Mouse (Mus musculus): ENCODE data around the gene Nthl1. TPM values are rescaled to one million over a fixed set of nuclear protein-coding genes. Genes with fewer than 3 reads are reported as not detected.
"Not testable (repeated sequence)": the region's sequence is repeated elsewhere in the genome, so short reads cannot be mapped to it uniquely, and the experiment has no call there.

The Nthl1 gene
- polyA plus RNA-seq, 1 experiment from 2014 or later, result 25.0 TPM

- Histone ChIP-seq H3K9me3 (no peaks in the 10 kb centered on the region), H3K4me2 (replicated peaks) (peak overlapping the region; percentile 67), H3K27ac (peak overlapping the region; percentile 44; the same call in 1 of the 2 replicates), H3K4me1 (peaks cover 27% of the 10 kb centered on the region), H3K9ac (peak overlapping the region; percentile 58), H3K27me3 (peaks cover 34% of the 10 kb centered on the region), H3K4me3 (peak overlapping the region; percentile 38), H3K36me3 (no peaks in the 10 kb centered on the region)
- WGBS, result 4% methylated on average over 19 of the region's 19 CpGs
- ATAC-seq (ENCODE audit: low FRiP score, low read depth), result peak; percentile 61
Observed at GRCm38 (mm10) chr17:24653967-24654710, 21.7 kb downstream of the Nthl1 start.

GRCm38 (mm10) chr17:24654969-24655368 is 22.5 kb downstream of the Nthl1 start:
- H3K4me3 ChIP-seq, result no peak overlapping the region
- H3K27me3 ChIP-seq, result peaks cover 43% of the 10 kb centered on the region
- no peaks in the 10 kb centered on the region for H3K36me3 ChIP-seq
- peaks cover 22% of the 10 kb centered on the region for H3K4me1 ChIP-seq
- no peak overlapping the region for H3K27ac ChIP-seq
- no peaks in the 10 kb centered on the region for H3K9me3 ChIP-seq
- WGBS, result 70% methylated on average over 4 of the region's 4 CpGs
- no peak overlapping the region for H3K4me2 ChIP-seq (replicated peaks)
- H3K9ac ChIP-seq, result no peak overlapping the region
- no peak for ATAC-seq (ENCODE audit: low FRiP score, low read depth)

GRCm38 (mm10) chr17:24658017-24658758 is 25.7 kb downstream of the Nthl1 start, which contains the start of gene Npw:
Gene Npw, minus strand, starts transcription at chr17:24658457.
- Histone ChIP-seq H3K4me3 (peak within 1 kb of the TSS; percentile 53), H3K27me3 (peaks cover 50% of the 10 kb centered on the region), H3K9ac (peak within 1 kb of the TSS; percentile 73), H3K27ac (no peak within 1 kb of the TSS), H3K36me3 (no peaks in the 10 kb centered on the region), H3K9me3 (no peaks in the 10 kb centered on the region), H3K4me2 (replicated peaks) (peak within 1 kb of the TSS; percentile 96), H3K4me1 (peaks cover 16% of the 10 kb centered on the region)
- 2% methylated on average over 47 of the region's 47 CpGs for WGBS
- ATAC-seq (ENCODE audit: low FRiP score, low read depth), result peak; percentile 17

- H3K4me1 ChIP-seq, result peaks cover 26% of the 10 kb centered on the region
- not testable (repeated sequence) for H3K9ac ChIP-seq; ATAC-seq (ENCODE audit: low FRiP score, low read depth); H3K4me2 ChIP-seq (replicated peaks); H3K36me3 ChIP-seq; H3K27ac ChIP-seq; H3K4me3 ChIP-seq; H3K9me3 ChIP-seq; H3K27me3 ChIP-seq
- WGBS, result 66% methylated on average over 7 of the region's 7 CpGs
Observed at GRCm38 (mm10) chr17:24667011-24667410, 34.5 kb downstream of the Nthl1 start.

GRCm38 (mm10) chr17:24667416-24667815 is 34.9 kb downstream of the Nthl1 start:
- Histone ChIP-seq H3K36me3 (no peaks in the 10 kb centered on the region), H3K4me3 (no peak overlapping the region), H3K9ac (no peak overlapping the region), H3K27me3 (no peaks in the 10 kb centered on the region), H3K9me3 (no peaks in the 10 kb centered on the region), H3K4me1 (peaks cover 30% of the 10 kb centered on the region), H3K4me2 (replicated peaks) (no peak overlapping the region), H3K27ac (no peak overlapping the region)
- no peak for ATAC-seq (ENCODE audit: low FRiP score, low read depth)
- WGBS, result 23% methylated on average over 6 of the region's 6 CpGs

GRCm38 (mm10) chr17:24669214-24669544 is 36.7 kb downstream of the Nthl1 start:
- H3K9me3 ChIP-seq; H3K36me3 ChIP-seq; H3K27me3 ChIP-seq; ATAC-seq (ENCODE audit: low FRiP score, low read depth): not testable (repeated sequence)
- Histone ChIP-seq H3K4me2 (replicated peaks) (peak overlapping the region; percentile 94), H3K9ac (peak overlapping the region; percentile 98), H3K27ac (peak overlapping the region; percentile 67), H3K4me3 (peak overlapping the region; percentile 97), H3K4me1 (peaks cover 35% of the 10 kb centered on the region)
- WGBS, result 12% methylated on average over 15 of the region's 15 CpGs

GRCm38 (mm10) chr17:24669545-24670245 is 37.2 kb downstream of the Nthl1 start, which contains the start of gene Zfp598:
Gene Zfp598, plus strand, starts transcription at chr17:24669687.
- Histone ChIP-seq H3K9me3 (no peaks in the 10 kb centered on the region), H3K9ac (peak within 1 kb of the TSS; percentile 98), H3K4me2 (replicated peaks) (peak within 1 kb of the TSS; percentile 94), H3K36me3 (0 out of 2 replicates have a peak, but pooled peaks cover 8% of the 10 kb centered on the region), H3K27me3 (no peaks in the 10 kb centered on the region), H3K4me3 (peak within 1 kb of the TSS; percentile 97), H3K27ac (peak within 1 kb of the TSS; percentile 83), H3K4me1 (peaks cover 40% of the 10 kb centered on the region)
- under 1% methylated on average over 74 of the region's 80 CpGs for WGBS
- peak; percentile 99 for ATAC-seq (ENCODE audit: low FRiP score, low read depth)

GRCm38 (mm10) chr17:24670246-24670844 is 37.9 kb downstream of the Nthl1 start:
- peaks cover 42% of the 10 kb centered on the region for H3K4me1 ChIP-seq
- ATAC-seq (ENCODE audit: low FRiP score, low read depth), result no peak

GRCm38 (mm10) chr17:24671346-24671745 is 38.9 kb downstream of the Nthl1 start:
- no peaks in the 10 kb centered on the region for H3K27me3 ChIP-seq
- H3K36me3 ChIP-seq, result peaks cover 8% of the 10 kb centered on the region; the same call in 1 of the 2 replicates
- peaks cover 42% of the 10 kb centered on the region for H3K4me1 ChIP-seq
- no peak for ATAC-seq (ENCODE audit: low FRiP score, low read depth)
- H3K9ac ChIP-seq, result peak overlapping the region; percentile 98
- peak overlapping the region; percentile 97 for H3K4me3 ChIP-seq
- H3K4me2 ChIP-seq (replicated peaks), result peak overlapping the region; percentile 94
- H3K9me3 ChIP-seq, result no peaks in the 10 kb centered on the region
- no peak overlapping the region for H3K27ac ChIP-seq
- WGBS, result 70% methylated on average over 5 of the region's 5 CpGs

More at GRCm38 (mm10) chr17:24670246-24670844, 37.9 kb downstream of the Nthl1 start:
- WGBS, result 13% methylated on average over 8 of the region's 8 CpGs
- Histone ChIP-seq H3K4me3 (peak overlapping the region; percentile 97), H3K36me3 (0 out of 2 replicates have a peak, but pooled peaks cover 8% of the 10 kb centered on the region), H3K27me3 (no peaks in the 10 kb centered on the region), H3K4me2 (replicated peaks) (peak overlapping the region; percentile 94), H3K9ac (peak overlapping the region; percentile 98), H3K9me3 (no peaks in the 10 kb centered on the region), H3K27ac (peak overlapping the region; percentile 83)

GRCm38 (mm10) chr17:24672141-24672540 is 39.7 kb downstream of the Nthl1 start:
- no peaks in the 10 kb centered on the region for H3K9me3 ChIP-seq
- 0 out of 2 replicates have a peak overlapping the region, but pooled peaks have one; percentile 43 for H3K9ac ChIP-seq
- WGBS, result 22% methylated on average over 5 of the region's 5 CpGs
- no peak overlapping the region for H3K27ac ChIP-seq
- H3K27me3 ChIP-seq, result no peaks in the 10 kb centered on the region
- peak overlapping the region; percentile 94 for H3K4me2 ChIP-seq (replicated peaks)
- H3K4me3 ChIP-seq, result no peak overlapping the region
- no peak for ATAC-seq (ENCODE audit: low FRiP score, low read depth)
- peaks cover 16% of the 10 kb centered on the region for H3K36me3 ChIP-seq
- H3K4me1 ChIP-seq, result peaks cover 42% of the 10 kb centered on the region

GRCm38 (mm10) chr17:24674277-24674676 is 41.8 kb downstream of the Nthl1 start:
- ATAC-seq (ENCODE audit: low FRiP score, low read depth), result no peak
- 84% methylated on average over 7 of the region's 7 CpGs for WGBS
- no peak overlapping the region for H3K4me2 ChIP-seq (replicated peaks)
- peaks cover 34% of the 10 kb centered on the region for H3K4me1 ChIP-seq
- no peak overlapping the region for H3K4me3 ChIP-seq
- H3K27me3 ChIP-seq, result no peaks in the 10 kb centered on the region
- H3K9me3 ChIP-seq, result no peaks in the 10 kb centered on the region
- H3K27ac ChIP-seq, result no peak overlapping the region
- peak overlapping the region; percentile 53; the same call in 1 of the 2 replicates for H3K9ac ChIP-seq
- peaks cover 38% of the 10 kb centered on the region for H3K36me3 ChIP-seq

Measured in limb, embryonic 13.5 days (tissue).